Mouse (Mus musculus): ENCODE results near the gene Ppp1cb.

GRCm38 (mm10) chr5:32473029-32473352, 14.3 kb downstream of the Ppp1cb start:
- TF ChIP-seq CTCF (IDR thresholded peaks at IDR 0.05; ENCODE audit: borderline replicate concordance, insufficient read depth, low read depth, low read length) (no peak), POLR2A (IDR thresholded peaks at IDR 0.05; ENCODE audit: borderline replicate concordance, insufficient read depth, low read length) (no peak)
